Comparison of ENCODE assay signal across 14 mouse cellular contexts in the genomic region with DNA sequence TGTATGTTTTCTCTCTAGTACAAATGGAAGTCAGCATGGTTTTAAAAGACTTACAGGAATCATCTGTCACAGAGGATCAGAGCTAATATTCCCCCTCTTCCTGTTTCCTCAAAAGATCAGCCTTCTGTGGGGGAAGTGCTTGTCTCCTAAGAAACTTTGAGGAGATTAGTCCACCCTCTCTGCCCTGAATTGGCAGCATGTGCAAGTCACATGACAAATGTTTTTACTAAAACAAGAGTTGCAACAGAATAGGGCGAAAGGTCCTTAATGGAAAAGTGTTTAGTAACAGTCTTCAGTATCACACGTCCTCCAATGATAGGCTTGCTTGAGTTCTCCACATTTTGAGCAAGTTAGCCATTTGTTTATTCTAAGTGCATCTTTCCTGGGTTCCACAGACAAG.
A peak's percentile ranks its signal among the peaks of the same experiment; 100 is the strongest.
DNase-seq lines count a peak whose midpoint lies in the region; ATAC-seq and TF ChIP-seq lines count a peak whose summit lies in the region.
"Had no signal": no experiment of that assay in that cellular context is flagged by ENCODE, and none has a peak within 500 bp of the region (broad histone marks: within the 10 kb centered on the region; RNA-seq: fewer than 3 reads in every experiment).

No protein-coding gene starts in this region.

- peak; percentile 89 for ATAC-seq in liver, postnatal 0 days
- no peak for ATAC-seq in liver, embryonic 12.5 days
- ATAC-seq in erythroblast, adult 5-6 weeks (replicated peaks; ENCODE audit: low FRiP score, poor library complexity, severe bottlenecking): no peak
- ATAC-seq: forebrain, embryonic 15.5 days had no signal

- no peak overlapping the region for H3K27ac ChIP-seq in liver, postnatal 0 days (ENCODE audit: low read depth)
- no peak overlapping the region for H3K27ac ChIP-seq in liver, embryonic 12.5 days
- H3K27ac ChIP-seq: forebrain, embryonic 15.5 days; heart, adult 2 months; hindbrain, embryonic 13.5 days had no signal

- H3K4me1 ChIP-seq in liver, postnatal 0 days (ENCODE audit: insufficient read depth): 0 out of 2 replicates have a peak, but pooled peaks cover 5% of the 10 kb centered on the region
- H3K4me1 ChIP-seq in liver, embryonic 12.5 days: no peaks in the 10 kb centered on the region
- H3K4me1 ChIP-seq: forebrain, embryonic 15.5 days; hindbrain, embryonic 13.5 days had no signal

- no peak overlapping the region for H3K4me3 ChIP-seq in liver, postnatal 0 days (ENCODE audit: low read depth, low read length)
- H3K4me3 ChIP-seq in liver, embryonic 12.5 days: no peak overlapping the region
- H3K4me3 ChIP-seq: forebrain, embryonic 15.5 days; heart, adult 2 months; hindbrain, embryonic 13.5 days had no signal

- 30% methylated on average over 2 of the region's 2 CpGs for WGBS in liver, postnatal 0 days (ENCODE audit: insufficient replicate concordance)
- 40% methylated on average over 2 of the region's 2 CpGs for WGBS in liver, embryonic 12.5 days (ENCODE audit: insufficient replicate concordance)

- no peaks in the 10 kb centered on the region for H3K27me3 ChIP-seq in liver, postnatal 0 days (ENCODE audit: insufficient read depth, low read length)
- no peaks in the 10 kb centered on the region for H3K27me3 ChIP-seq in liver, embryonic 12.5 days (replicated peaks)
- H3K27me3 ChIP-seq: forebrain, embryonic 15.5 days; hindbrain, embryonic 13.5 days had no signal

- no peaks in the 10 kb centered on the region for H3K36me3 ChIP-seq in liver, postnatal 0 days (replicated peaks; ENCODE audit: insufficient read depth, low read length)
- no peaks in the 10 kb centered on the region for H3K36me3 ChIP-seq in liver, embryonic 12.5 days
- H3K36me3 ChIP-seq: forebrain, embryonic 15.5 days; hindbrain, embryonic 13.5 days had no signal

- TF ChIP-seq CTCF in liver, postnatal 0 days (IDR thresholded peaks at IDR 0.05; ENCODE audit: low read depth): no peak

- peak; percentile 28 for DNase-seq in adrenal gland, postnatal 10 days
- no peak for DNase-seq in adrenal gland, postnatal 4 days (ENCODE audit: low spot score in 2 of 2)
- peak; percentile 16 for DNase-seq in liver, postnatal 0 days
- DNase-seq in kidney, postnatal 10 days: peak; percentile 28
- peak; percentile 22 to 26 for DNase-seq in lung, postnatal 4 days
- no peak for DNase-seq in layer of hippocampus, postnatal 36 days
- DNase-seq: cerebellum, adult 11 months; left cerebral cortex, postnatal 4 days; retina, postnatal 1 day had no signal

- no peaks in the 10 kb centered on the region for H3K9me3 ChIP-seq in liver, postnatal 0 days (ENCODE audit: low read length)
- H3K9me3 ChIP-seq in liver, embryonic 12.5 days (replicated peaks): no peaks in the 10 kb centered on the region
- H3K9me3 ChIP-seq: forebrain, embryonic 15.5 days; hindbrain, embryonic 13.5 days had no signal

- no peak overlapping the region for H3K9ac ChIP-seq in liver, postnatal 0 days (replicated peaks)
- H3K9ac ChIP-seq in liver, embryonic 12.5 days: no peak overlapping the region
- H3K9ac ChIP-seq: forebrain, embryonic 15.5 days; hindbrain, embryonic 13.5 days had no signal

- TF ChIP-seq EP300 in liver, postnatal 0 days (IDR thresholded peaks at IDR 0.05; ENCODE audit: low read depth): 0 out of 2 replicates have a peak, but pooled peaks have one; percentile 23

- H3K4me2 ChIP-seq in liver, postnatal 0 days (ENCODE audit: low read depth, low read length): no peak overlapping the region
- H3K4me2 ChIP-seq in liver, embryonic 12.5 days: no peak overlapping the region
- H3K4me2 ChIP-seq: forebrain, embryonic 15.5 days; hindbrain, embryonic 13.5 days had no signal

Comparison
In these comparisons a context has a peak if more than half of its experiments do, and no peak if none do; other contexts are left out.
1. DNase-seq: peak in adrenal gland, postnatal 10 days (single experiment), liver, postnatal 0 days (single experiment), kidney, postnatal 10 days (single experiment) and lung, postnatal 4 days (2 of 2); none in adrenal gland, postnatal 4 days (0 of 2) and layer of hippocampus, postnatal 36 days (0 of 2).